Mouse (Mus musculus) hindbrain, embryonic 15.5 days (tissue): ENCODE results near the gene Rnf225. TPM values are rescaled to one million over a fixed set of nuclear protein-coding genes. Genes with fewer than 3 reads are reported as not detected.
"Not testable (repeated sequence)": the region's sequence is repeated elsewhere in the genome, so short reads cannot be mapped to it uniquely, and the experiment has no call there.

Source experiments
- ATAC-seq: fragments of 200-750 bp; cut with Nextera tagmentation; 2 replicates; pipeline ENCODE4 v1.8.0; 2017; ENCODE audit warnings: low read depth, moderate number of reproducible peaks, moderate TSS enrichment; ENCODE audit not compliant: low FRiP score
- H3K27ac ChIP-seq: fragments of 300-500 bp; sonication (generic); replicated peaks from 2 replicates; pipeline ENCODE4 v1.5.1; 2015; ENCODE audit warnings: mild to moderate bottlenecking, inconsistent platforms
- H3K27me3 ChIP-seq: fragments of 300-500 bp; sonication (generic); 2 replicates; pipeline ENCODE4 v1.6.1; 2015; ENCODE audit warnings: control low read depth, inconsistent platforms
- H3K36me3 ChIP-seq: fragments of 300-500 bp; sonication (generic); 2 replicates; pipeline ENCODE4 v1.6.1; 2015; ENCODE audit warnings: control low read depth, inconsistent platforms
- H3K4me1 ChIP-seq: fragments of 300-500 bp; sonication (generic); replicated peaks from 2 replicates; pipeline ENCODE4 v1.6.1; 2015; ENCODE audit warnings: control low read depth, inconsistent platforms
- H3K4me2 ChIP-seq: fragments of 300-500 bp; sonication (generic); 2 replicates; pipeline ENCODE4 v1.6.1; 2015; ENCODE audit warnings: moderate library complexity, mild to moderate bottlenecking, inconsistent platforms
- H3K4me3 ChIP-seq: fragments of 300-500 bp; sonication (generic); 2 replicates; pipeline ENCODE4 v1.5.1; 2015; ENCODE audit warnings: mild to moderate bottlenecking, inconsistent platforms
- H3K9ac ChIP-seq: fragments of 300-500 bp; sonication (generic); 2 replicates; pipeline ENCODE4 v1.6.1; 2015; ENCODE audit warnings: inconsistent platforms
- H3K9me3 ChIP-seq: fragments of 300-500 bp; sonication (generic); 2 replicates; pipeline ENCODE4 v1.6.1; 2016; ENCODE audit warnings: control low read depth, inconsistent platforms
- WGBS: fragments of 180-500 bp; shearing (Covaris S2); methylation state at CpG from one replicate; pipeline ENCODE4 v1.1.7; 2015; 5-methylcytosine and 5-hydroxymethylcytosine counted together
- polyA plus RNA-seq: library from polyadenylated mRNA; unstranded; fragments of >200 nt; fragmentation: Nextera tagmentation; extraction: Ambion mirVana; gene quantifications from 2 replicates; pipeline ENCODE4 v1.2.1, GENCODE M21; 2015

Gene Rnf225
- polyA plus RNA-seq = 1.1 and 1.3 TPM in 2 replicates

- Histone ChIP-seq H3K9me3 (no peaks in the 10 kb centered on the region), H3K9ac (peak within 1 kb of the TSS; percentile 31), H3K36me3 (peaks cover 37% of the 10 kb centered on the region), H3K4me2 (peak within 1 kb of the TSS; percentile 57), H3K27me3 (peaks cover 21% of the 10 kb centered on the region), H3K4me1 (peaks cover 17% of the 10 kb centered on the region), H3K27ac (no peak within 1 kb of the TSS), H3K4me3 (peak within 1 kb of the TSS; percentile 27)
- WGBS = 29% methylated on average over 8 of the region's 8 CpGs
- ATAC-seq = no peak
Measured at GRCm38 (mm10) chr7:12927191-12927680, at the start of gene Rnf225. Gene Rnf225, plus strand, starts transcription at chr7:12927416.

- Histone ChIP-seq H3K27me3 (no peaks in the 10 kb centered on the region), H3K9ac (no peak overlapping the region), H3K9me3 (no peaks in the 10 kb centered on the region), H3K36me3 (peaks cover 4% of the 10 kb centered on the region), H3K4me3 (peak overlapping the region; percentile 85; the same call in 1 of the 2 replicates), H3K4me1 (peaks cover 19% of the 10 kb centered on the region), H3K27ac (no peak overlapping the region), H3K4me2 (peak overlapping the region; percentile 90)
- ATAC-seq = peak; percentile 8; the same call in 1 of the 2 replicates
Measured at GRCm38 (mm10) chr7:12880036-12880435, 47.2 kb upstream of the Rnf225 start.

- H3K9me3 ChIP-seq = not testable (repeated sequence)
- 43% methylated on average over 8 of the region's 8 CpGs for WGBS
- peaks cover 19% of the 10 kb centered on the region for H3K4me1 ChIP-seq
Measured at GRCm38 (mm10) chr7:12880497-12880896, 46.7 kb upstream of the Rnf225 start.

GRCm38 (mm10) chr7:12880911-12881660, 46.1 kb upstream of the Rnf225 start, which contains the start of gene Zfp128:
Gene Zfp128, plus strand, starts transcription at chr7:12881177.
- WGBS = under 1% methylated on average over 35 of the region's 35 CpGs

More at GRCm38 (mm10) chr7:12880497-12880896, 46.7 kb upstream of the Rnf225 start:
- ATAC-seq = peak; percentile 4
- Histone ChIP-seq H3K27ac (peak overlapping the region; percentile 73), H3K4me2 (peak overlapping the region; percentile 90), H3K9ac (peak overlapping the region; percentile 80), H3K4me3 (peak overlapping the region; percentile 85)
- H3K36me3 ChIP-seq, H3K27me3 ChIP-seq: not testable (repeated sequence)

DNA sequence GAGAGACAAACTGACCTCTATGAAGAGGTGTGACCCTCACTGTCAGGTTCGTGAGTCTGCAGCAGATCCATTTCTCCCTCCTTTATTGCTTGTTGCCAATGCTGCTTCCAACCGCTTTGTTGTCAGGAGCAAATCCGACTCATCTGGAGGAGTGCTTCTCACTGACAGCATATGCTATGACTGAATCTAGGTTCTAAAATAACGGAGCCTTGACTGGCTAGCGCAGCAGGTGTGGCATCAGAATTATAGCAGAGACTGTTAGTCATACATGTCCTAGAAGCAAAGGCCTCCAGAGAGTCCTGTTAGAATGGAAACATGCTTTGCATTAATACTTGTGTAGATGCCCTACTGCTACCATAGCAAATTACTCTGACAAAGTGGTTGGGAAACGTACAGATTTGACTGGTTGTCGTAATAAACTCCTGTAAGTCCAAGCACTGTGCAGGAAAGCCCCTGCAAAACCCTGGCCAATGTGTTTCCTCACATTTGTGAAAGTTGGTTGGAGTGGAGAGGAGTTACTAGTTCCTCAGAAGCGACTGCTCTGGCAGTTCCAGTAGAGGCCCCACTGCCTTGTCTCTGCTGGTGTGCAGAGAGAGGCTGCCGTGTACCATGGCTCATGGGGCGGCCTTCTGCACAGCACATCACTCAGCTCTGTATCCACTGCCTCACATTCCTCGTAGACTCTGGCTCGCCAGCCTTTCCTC, 40.5 kb upstream of the Rnf225 start:
- peaks cover 11% of the 10 kb centered on the region for H3K4me1 ChIP-seq
- 91% methylated on average over 12 of the region's 12 CpGs for WGBS
- no peaks in the 10 kb centered on the region for H3K27me3 ChIP-seq
- no peak overlapping the region for H3K27ac ChIP-seq
- ATAC-seq = no peak
- H3K9me3 ChIP-seq = no peaks in the 10 kb centered on the region
- no peak overlapping the region for H3K4me2 ChIP-seq
- H3K4me3 ChIP-seq = no peak overlapping the region
- H3K36me3 ChIP-seq = peaks cover 67% of the 10 kb centered on the region
- no peak overlapping the region for H3K9ac ChIP-seq

More at GRCm38 (mm10) chr7:12880911-12881660, 46.1 kb upstream of the Rnf225 start, which contains the start of gene Zfp128:
- H3K36me3 ChIP-seq = peaks cover 14% of the 10 kb centered on the region
- peaks cover 19% of the 10 kb centered on the region for H3K4me1 ChIP-seq
- H3K27me3 ChIP-seq = no peaks in the 10 kb centered on the region
- H3K27ac ChIP-seq = peak within 1 kb of the TSS; percentile 73
- peak; percentile 98 for ATAC-seq
- H3K9me3 ChIP-seq = no peaks in the 10 kb centered on the region
- peak within 1 kb of the TSS; percentile 80 for H3K9ac ChIP-seq
- H3K4me3 ChIP-seq = peak within 1 kb of the TSS; percentile 85
- peak within 1 kb of the TSS; percentile 90 for H3K4me2 ChIP-seq

DNA sequence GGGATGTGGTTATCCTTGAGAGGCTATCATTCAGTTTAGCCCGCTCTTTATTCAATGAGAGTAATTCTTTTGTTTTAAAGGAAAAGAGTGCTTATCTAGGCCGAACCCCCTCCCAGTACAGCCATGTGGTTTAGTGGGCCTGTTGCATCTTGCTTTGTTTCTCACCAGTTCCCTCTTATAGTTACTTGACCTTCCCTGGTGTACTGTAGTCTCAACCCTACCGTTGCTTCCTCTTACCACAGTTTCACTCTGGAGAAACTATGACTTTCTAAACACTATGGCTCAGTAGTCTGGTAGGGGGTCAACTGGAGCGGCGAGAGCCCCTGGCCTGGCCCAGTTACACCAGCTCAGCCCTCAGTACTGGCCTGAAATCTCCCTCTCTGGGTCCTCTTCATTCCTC, 39.6 kb upstream of the Rnf225 start:
- peaks cover 2% of the 10 kb centered on the region; the same call in 1 of the 2 replicates for H3K4me1 ChIP-seq
- H3K9ac ChIP-seq = no peak overlapping the region
- H3K36me3 ChIP-seq = peaks cover 76% of the 10 kb centered on the region
- no peak overlapping the region for H3K27ac ChIP-seq
- no peaks in the 10 kb centered on the region for H3K27me3 ChIP-seq
- H3K4me2 ChIP-seq = no peak overlapping the region
- ATAC-seq = no peak
- whole genome bisulfite sequencing = 96% methylated on average over 5 of the region's 5 CpGs
- H3K9me3 ChIP-seq = no peaks in the 10 kb centered on the region
- H3K4me3 ChIP-seq = no peak overlapping the region

GRCm38 (mm10) chr7:12890928-12891327, 36.3 kb upstream of the Rnf225 start:
- Histone ChIP-seq H3K36me3 (peaks cover 63% of the 10 kb centered on the region), H3K4me2 (no peak overlapping the region), H3K27me3 (no peaks in the 10 kb centered on the region), H3K4me3 (no peak overlapping the region), H3K9ac (no peak overlapping the region), H3K27ac (no peak overlapping the region), H3K4me1 (no peaks in the 10 kb centered on the region), H3K9me3 (no peaks in the 10 kb centered on the region)
- ATAC-seq = no peak
- WGBS = 93% methylated on average over 14 of the region's 14 CpGs

- Histone ChIP-seq H3K4me1 (no peaks in the 10 kb centered on the region), H3K27ac (no peak overlapping the region), H3K9ac (no peak overlapping the region), H3K9me3 (no peaks in the 10 kb centered on the region), H3K27me3 (no peaks in the 10 kb centered on the region), H3K4me3 (no peak overlapping the region), H3K4me2 (no peak overlapping the region), H3K36me3 (peaks cover 59% of the 10 kb centered on the region)
- ATAC-seq = no peak
- WGBS = 76% methylated on average over 1 of the region's 1 CpGs
Measured at GRCm38 (mm10) chr7:12891334-12891733, 35.9 kb upstream of the Rnf225 start.

DNA sequence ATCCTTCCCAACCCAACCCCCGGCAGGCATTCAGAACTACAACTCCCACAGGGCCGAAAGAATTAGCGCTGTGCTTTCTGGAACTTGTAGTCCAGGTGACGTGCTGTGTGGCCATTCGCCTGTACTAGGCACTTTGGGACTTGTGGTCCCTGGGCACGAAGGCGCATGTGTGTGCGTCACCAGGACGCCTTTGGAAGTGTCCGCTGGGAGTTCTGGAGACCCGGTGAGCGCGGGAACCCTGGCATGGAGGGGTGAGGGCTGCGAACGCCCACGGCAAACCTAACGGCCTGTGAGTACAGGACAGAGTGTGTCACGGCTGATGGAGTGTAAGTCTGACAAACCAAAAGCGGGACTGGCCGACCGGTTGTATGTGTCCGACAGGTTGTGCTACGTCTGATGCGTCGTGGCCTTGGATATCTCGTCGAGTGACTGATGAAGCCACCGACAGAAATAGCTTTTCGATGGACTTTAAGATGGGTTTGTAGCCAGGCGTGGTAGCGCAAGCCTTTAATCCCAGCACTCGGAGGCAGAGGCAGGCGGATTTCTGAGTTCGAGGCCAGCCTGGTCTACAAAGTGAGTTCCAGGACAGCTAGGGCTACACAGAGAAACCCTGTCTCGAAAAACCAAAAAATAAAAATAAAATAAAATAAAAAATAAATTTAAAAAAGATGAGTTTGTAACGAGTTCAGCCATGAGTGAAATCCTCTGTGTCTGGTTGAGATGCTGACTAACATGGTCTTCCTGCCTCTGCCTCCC, 29.4 kb upstream of the Rnf225 start, which contains the start of gene Zscan22:
TSS of gene Zscan22 (plus strand) at position 161 of the 756 bp plus-strand sequence.
- Histone ChIP-seq H3K9ac (peak within 1 kb of the TSS; percentile 49), H3K36me3 (no peaks in the 10 kb centered on the region; the same call in 1 of the 2 replicates), H3K9me3 (no peaks in the 10 kb centered on the region), H3K27me3 (no peaks in the 10 kb centered on the region), H3K4me2 (peak within 1 kb of the TSS; percentile 54), H3K27ac (peak within 1 kb of the TSS; percentile 57), H3K4me3 (peak within 1 kb of the TSS; percentile 57), H3K4me1 (peaks cover 11% of the 10 kb centered on the region)
- ATAC-seq = peak; percentile 98
- 6% methylated on average over 36 of the region's 36 CpGs for WGBS

- ATAC-seq = no peak
- Histone ChIP-seq H3K9me3 (no peaks in the 10 kb centered on the region), H3K4me3 (no peak overlapping the region), H3K4me2 (no peak overlapping the region), H3K9ac (no peak overlapping the region), H3K4me1 (peaks cover 11% of the 10 kb centered on the region), H3K36me3 (peaks cover 17% of the 10 kb centered on the region), H3K27ac (no peak overlapping the region), H3K27me3 (no peaks in the 10 kb centered on the region)
- WGBS = 98% methylated on average over 5 of the region's 5 CpGs
Measured at GRCm38 (mm10) chr7:12901517-12901916, 25.7 kb upstream of the Rnf225 start.

DNA sequence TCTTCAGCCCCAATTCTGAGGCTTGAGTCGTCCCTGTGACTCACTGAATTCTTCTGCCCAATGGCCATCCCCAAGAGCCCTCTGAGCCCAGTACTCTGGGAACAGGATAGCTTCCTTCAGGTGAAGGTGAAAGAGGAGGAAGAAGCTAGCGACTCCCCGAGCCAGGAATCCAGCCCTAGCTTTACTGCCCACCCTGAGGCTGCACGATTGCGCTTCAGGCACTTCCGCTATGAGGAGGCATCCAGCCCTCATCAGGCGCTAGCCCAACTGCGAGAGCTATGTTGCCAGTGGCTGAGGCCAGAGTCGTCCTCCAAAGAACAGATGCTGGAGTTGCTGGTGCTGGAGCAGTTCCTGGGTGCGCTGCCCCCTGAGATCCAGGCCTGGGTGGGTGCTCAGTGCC, 23.6 kb upstream of the Rnf225 start:
- Histone ChIP-seq H3K36me3 (peaks cover 39% of the 10 kb centered on the region), H3K9ac (no peak overlapping the region), H3K9me3 (no peaks in the 10 kb centered on the region), H3K27ac (no peak overlapping the region), H3K27me3 (no peaks in the 10 kb centered on the region), H3K4me2 (no peak overlapping the region), H3K4me3 (no peak overlapping the region), H3K4me1 (peaks cover 4% of the 10 kb centered on the region)
- WGBS = 59% methylated on average over 10 of the region's 10 CpGs
- ATAC-seq = no peak
